Mouse (Mus musculus) midbrain, embryonic 12.5 days (tissue): Measurements from ENCODE around the gene Trmt2a. TPM values are rescaled to one million over a fixed set of nuclear protein-coding genes. Genes with fewer than 3 reads are reported as not detected.
A peak's percentile ranks its signal among the peaks of the same experiment; 100 is the strongest.

Source experiments
- microRNA counts: library from miRNA; unstranded; fragments of <30 nt; microRNA quantifications from one replicate; lab custom pipeline; 2017
- microRNA-seq: library from miRNA; unstranded; fragments of <30 nt; microRNA quantifications from one replicate; pipeline ENCODE4, GENCODE M21; 2017
- polyA plus RNA-seq: library from polyadenylated mRNA; unstranded; fragments of >200 nt; fragmentation: Nextera tagmentation; extraction: Ambion mirVana; gene quantifications from 2 replicates; pipeline ENCODE4 v1.2.1, GENCODE M21; 2016

Gene Trmt2a
- polyA plus RNA-seq, 1 experiment from 2014 or later: 120 TPM

MicroRNA genes within 50 kb of the gene (microRNA counts, 519-probe panel; counts per million panel counts)
- microRNA mmu-miR-1306 (lab: Ali Mortazavi, UCI): not detected

Small RNA genes within 50 kb of the gene (microRNA-seq; reads per million reads assigned to microRNA genes)
- 4.2 reads per million, percentile 16 among the genes with 10 or more reads in this experiment for gene Gm24572
- 455 reads per million, percentile 70 among the genes with 10 or more reads in this experiment for gene Mir1306

Other genes starting within 250 kb of the Trmt2a start
- 144 TPM in 2 replicates for gene Dgcr6, start 195.8 kb upstream of the Trmt2a start, polyA plus RNA-seq
- gene Prodh, start 158.5 kb upstream of the Trmt2a start, polyA plus RNA-seq: 6.8 and 8.7 TPM in 2 replicates
- 7.6 and 7.9 TPM in 2 replicates for gene Rtn4r, start 121.0 kb upstream of the Trmt2a start, polyA plus RNA-seq
- gene Ccdc188, start 30.8 kb upstream of the Trmt2a start, polyA plus RNA-seq: not detected in 2 replicates
- gene Zdhhc8, start 13.5 kb upstream of the Trmt2a start, polyA plus RNA-seq: 15.0 and 16.6 TPM in 2 replicates
- gene Ranbp1, start 53 bp downstream of the Trmt2a start, polyA plus RNA-seq: 869 and 888 TPM in 2 replicates
- gene Gm49776, start 9.6 kb downstream of the Trmt2a start, polyA plus RNA-seq: 1.9 and 3.3 TPM in 2 replicates
- gene Dgcr8, start 40.6 kb downstream of the Trmt2a start, polyA plus RNA-seq: 40.2 and 42.2 TPM in 2 replicates
- 48.2 and 49.7 TPM in 2 replicates for gene Tango2, start 99.4 kb downstream of the Trmt2a start, polyA plus RNA-seq
- 129 and 134 TPM in 2 replicates for gene Arvcf, start 99.5 kb downstream of the Trmt2a start, polyA plus RNA-seq
- 22.5 and 23.8 TPM in 2 replicates for gene Txnrd2, start 177.7 kb downstream of the Trmt2a start, polyA plus RNA-seq
- 54.9 and 60.1 TPM in 2 replicates for gene Comt, start 178.2 kb downstream of the Trmt2a start, polyA plus RNA-seq